Mouse (Mus musculus) erythroblast, embryonic 14.5 days (primary cell): ENCODE results near the gene 1810046K07Rik.

Experiments
- GATA1 ChIP-seq: IDR thresholded peaks from 2 replicates; pipeline ENCODE4 v1.6.1; 2012; ENCODE audit warnings: low read length, inconsistent platforms, mixed read lengths
- TAL1 ChIP-seq: IDR thresholded peaks from 3 replicates; pipeline ENCODE4 v1.6.1; 2012; ENCODE audit warnings: low read length, inconsistent platforms, mixed read lengths

DNA sequence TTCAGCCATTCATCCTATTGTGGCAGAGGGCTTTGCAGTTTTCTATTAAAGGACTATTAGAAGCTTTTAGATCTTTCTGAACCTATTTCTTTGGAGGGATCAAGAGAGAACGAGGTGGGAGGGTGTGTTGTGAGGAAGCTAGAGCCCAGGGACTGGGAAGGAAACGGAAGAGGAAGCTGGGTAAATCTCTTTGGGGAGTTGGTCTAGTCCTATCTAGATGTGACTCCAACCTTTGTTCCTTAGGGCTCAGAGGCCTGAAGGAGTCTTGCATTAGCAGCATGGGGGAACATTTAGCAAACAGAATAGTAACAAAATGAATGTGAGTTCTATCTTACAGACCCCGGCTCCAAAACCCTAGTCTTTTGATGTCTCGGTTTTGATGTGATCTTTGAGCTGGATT lies 37.7 kb downstream of the 1810046K07Rik start:
- TF ChIP-seq GATA1 (no peak), TAL1 (no peak)
